Mouse (Mus musculus): ENCODE data around the gene Fgb. TPM values are rescaled to one million over a fixed set of nuclear protein-coding genes. Genes with fewer than 3 reads are reported as not detected.

The Fgb gene
- total RNA-seq, 2 experiments from 2014 or later: not detected

GRCm38 (mm10) chr3:83032746-83033308 is 16.8 kb downstream of the Fgb start:
- no peak for ATAC-seq (replicated peaks; ENCODE audit: low FRiP score, low TSS enrichment, poor library complexity, severe bottlenecking)

GRCm38 (mm10) chr3:83030331-83030730 is 19.3 kb downstream of the Fgb start:
- ATAC-seq (replicated peaks; ENCODE audit: low FRiP score, low TSS enrichment, poor library complexity, severe bottlenecking): no peak

- no peak for ATAC-seq (replicated peaks; ENCODE audit: low FRiP score, low TSS enrichment, poor library complexity, severe bottlenecking)
Measured at GRCm38 (mm10) chr3:83027546-83028251, 22.0 kb downstream of the Fgb start.

GRCm38 (mm10) chr3:83025475-83026301 is 24.0 kb downstream of the Fgb start, which contains the start of gene Fga:
Gene Fga, plus strand, starts transcription at chr3:83026076.
- no peak for ATAC-seq (replicated peaks; ENCODE audit: low FRiP score, low TSS enrichment, poor library complexity, severe bottlenecking)

- no peak for ATAC-seq (replicated peaks; ENCODE audit: low FRiP score, low TSS enrichment, poor library complexity, severe bottlenecking)
Measured at GRCm38 (mm10) chr3:83025036-83025435, 24.6 kb downstream of the Fgb start.

- no peak for ATAC-seq (replicated peaks; ENCODE audit: low FRiP score, low TSS enrichment, poor library complexity, severe bottlenecking)
Measured at GRCm38 (mm10) chr3:83021176-83021575, 28.5 kb downstream of the Fgb start.

GRCm38 (mm10) chr3:83020387-83020786 is 29.3 kb downstream of the Fgb start:
- ATAC-seq (replicated peaks; ENCODE audit: low FRiP score, low TSS enrichment, poor library complexity, severe bottlenecking): no peak

GRCm38 (mm10) chr3:83016236-83016635 is 33.4 kb downstream of the Fgb start:
- no peak for ATAC-seq (replicated peaks; ENCODE audit: low FRiP score, low TSS enrichment, poor library complexity, severe bottlenecking)

GRCm38 (mm10) chr3:83013951-83014350 is 35.7 kb downstream of the Fgb start:
- ATAC-seq (replicated peaks; ENCODE audit: low FRiP score, low TSS enrichment, poor library complexity, severe bottlenecking): no peak

- ATAC-seq (replicated peaks; ENCODE audit: low FRiP score, low TSS enrichment, poor library complexity, severe bottlenecking): no peak
Measured at GRCm38 (mm10) chr3:83012636-83013035, 37.0 kb downstream of the Fgb start.

GRCm38 (mm10) chr3:83011565-83011964 is 38.1 kb downstream of the Fgb start:
- no peak for ATAC-seq (replicated peaks; ENCODE audit: low FRiP score, low TSS enrichment, poor library complexity, severe bottlenecking)

GRCm38 (mm10) chr3:83011136-83011535 is 38.5 kb downstream of the Fgb start:
- ATAC-seq (replicated peaks; ENCODE audit: low FRiP score, low TSS enrichment, poor library complexity, severe bottlenecking): no peak

- no peak for ATAC-seq (replicated peaks; ENCODE audit: low FRiP score, low TSS enrichment, poor library complexity, severe bottlenecking)
Measured at GRCm38 (mm10) chr3:83010291-83010690, 39.4 kb downstream of the Fgb start.

GRCm38 (mm10) chr3:83007557-83007956 is 42.1 kb downstream of the Fgb start, which contains the start of gene Fgg:
Gene Fgg, plus strand, starts transcription at chr3:83007724.
- no peak for ATAC-seq (replicated peaks; ENCODE audit: low FRiP score, low TSS enrichment, poor library complexity, severe bottlenecking)

GRCm38 (mm10) chr3:83004801-83005200 is 44.9 kb downstream of the Fgb start:
- ATAC-seq (replicated peaks; ENCODE audit: low FRiP score, low TSS enrichment, poor library complexity, severe bottlenecking): no peak

- ATAC-seq (replicated peaks; ENCODE audit: low FRiP score, low TSS enrichment, poor library complexity, severe bottlenecking): no peak
Measured at GRCm38 (mm10) chr3:83003068-83003467, 46.6 kb downstream of the Fgb start.

GRCm38 (mm10) chr3:83002191-83002590 is 47.5 kb downstream of the Fgb start:
- peak; percentile 81 for ATAC-seq (replicated peaks; ENCODE audit: low FRiP score, low TSS enrichment, poor library complexity, severe bottlenecking)

GRCm38 (mm10) chr3:82999995-83000394 is 49.7 kb downstream of the Fgb start:
- ATAC-seq (replicated peaks; ENCODE audit: low FRiP score, low TSS enrichment, poor library complexity, severe bottlenecking): no peak

GRCm38 (mm10) chr3:82998772-82999463 is 50.7 kb downstream of the Fgb start:
- peak; percentile 90 for ATAC-seq (replicated peaks; ENCODE audit: low FRiP score, low TSS enrichment, poor library complexity, severe bottlenecking)

- ATAC-seq (replicated peaks; ENCODE audit: low FRiP score, low TSS enrichment, poor library complexity, severe bottlenecking): no peak
Measured at GRCm38 (mm10) chr3:82996656-82997055, 53.0 kb downstream of the Fgb start.
